In genomic region chr11:55027204-55027855, GRCm38 (mm10) we compare ENCODE assay signal across 13 mouse cellular contexts. TPM values are rescaled to one million over a fixed set of nuclear protein-coding genes. Genes with fewer than 3 reads are reported as not detected.
DNase-seq lines count a peak whose midpoint lies in the region; ATAC-seq and TF ChIP-seq lines count a peak whose summit lies in the region.
"Had no signal": no experiment of that assay in that cellular context is flagged by ENCODE, and none has a peak within 500 bp of the region (broad histone marks: within the 10 kb centered on the region; RNA-seq: fewer than 3 reads in every experiment).

No protein-coding gene starts in this region.

- H3K9me3 ChIP-seq in heart, embryonic 14.5 days (ENCODE audit: control insufficient read depth, low read length), result no peaks in the 10 kb centered on the region
- no peaks in the 10 kb centered on the region for H3K9me3 ChIP-seq in lung, postnatal 0 days (ENCODE audit: low read length)
- H3K9me3 ChIP-seq in kidney, postnatal 0 days (replicated peaks; ENCODE audit: low read length), result no peaks in the 10 kb centered on the region
- H3K9me3 ChIP-seq in stomach, embryonic 14.5 days (ENCODE audit: control insufficient read depth, low read depth, low read length), result no peaks in the 10 kb centered on the region
- H3K9me3 ChIP-seq: forebrain, embryonic 15.5 days; midbrain, embryonic 12.5 days had no signal

- H3K36me3 ChIP-seq in heart, embryonic 14.5 days (ENCODE audit: control insufficient read depth, insufficient read depth, low read length), result peaks cover 48% of the 10 kb centered on the region
- H3K36me3 ChIP-seq in lung, postnatal 0 days (ENCODE audit: insufficient read depth, low read length), result no peaks in the 10 kb centered on the region
- H3K36me3 ChIP-seq in kidney, postnatal 0 days (ENCODE audit: insufficient read depth, low read length), result no peaks in the 10 kb centered on the region
- peaks cover 17% of the 10 kb centered on the region for H3K36me3 ChIP-seq in stomach, embryonic 14.5 days (ENCODE audit: control insufficient read depth, insufficient read depth, low read length)
- H3K36me3 ChIP-seq: forebrain, embryonic 15.5 days; midbrain, embryonic 12.5 days had no signal

- H3K27me3 ChIP-seq in heart, embryonic 14.5 days (ENCODE audit: control insufficient read depth, insufficient read depth, low read length), result no peaks in the 10 kb centered on the region
- H3K27me3 ChIP-seq in lung, postnatal 0 days (replicated peaks; ENCODE audit: insufficient read depth, low read length), result no peaks in the 10 kb centered on the region
- H3K27me3 ChIP-seq in kidney, postnatal 0 days (ENCODE audit: insufficient read depth, low read length), result no peaks in the 10 kb centered on the region
- no peaks in the 10 kb centered on the region for H3K27me3 ChIP-seq in stomach, embryonic 14.5 days (ENCODE audit: control insufficient read depth, insufficient read depth, low read length)
- H3K27me3 ChIP-seq: forebrain, embryonic 15.5 days had no signal

- H3K4me3 ChIP-seq in heart, embryonic 14.5 days (ENCODE audit: control insufficient read depth in 1 of 2, insufficient read depth in 1 of 2, low read depth in 1 of 2, low read length in 2 of 2), result no peak overlapping the region
- H3K4me3 ChIP-seq in lung, postnatal 0 days (ENCODE audit: low read depth, low read length), result no peak overlapping the region
- no peak overlapping the region for H3K4me3 ChIP-seq in lung, adult 2 months (replicated peaks; ENCODE audit: extremely low read depth, low read depth, low read length)
- H3K4me3 ChIP-seq in kidney, postnatal 0 days (replicated peaks; ENCODE audit: low read depth, low read length), result no peak overlapping the region
- no peak overlapping the region for H3K4me3 ChIP-seq in stomach, embryonic 14.5 days (ENCODE audit: low read depth, low read length)
- H3K4me3 ChIP-seq: forebrain, embryonic 15.5 days; left cerebral cortex, adult 2 months; midbrain, embryonic 12.5 days had no signal

- peak overlapping the region; percentile 30; the same call in 1 of the 2 replicates for H3K9ac ChIP-seq in heart, embryonic 14.5 days (ENCODE audit: low read length)
- no peak overlapping the region for H3K9ac ChIP-seq in lung, postnatal 0 days (replicated peaks; ENCODE audit: low read depth)
- H3K9ac ChIP-seq in kidney, postnatal 0 days (ENCODE audit: low read depth, low read length), result no peak overlapping the region
- H3K9ac ChIP-seq in stomach, embryonic 14.5 days (replicated peaks; ENCODE audit: low read depth, low read length), result no peak overlapping the region
- H3K9ac ChIP-seq: forebrain, embryonic 15.5 days; midbrain, embryonic 12.5 days had no signal

- peaks cover 48 to 88% of the 10 kb centered on the region in 2 experiments for H3K4me1 ChIP-seq in heart, embryonic 14.5 days (ENCODE audit: control insufficient read depth in 2 of 2, insufficient read depth in 2 of 2, low read length in 2 of 2)
- peaks cover 59% of the 10 kb centered on the region for H3K4me1 ChIP-seq in lung, postnatal 0 days (ENCODE audit: insufficient read depth, low read depth, low read length)
- peaks cover 45% of the 10 kb centered on the region for H3K4me1 ChIP-seq in lung, adult 2 months (ENCODE audit: control insufficient read depth, insufficient read depth, low read length)
- peaks cover 41% of the 10 kb centered on the region for H3K4me1 ChIP-seq in kidney, postnatal 0 days (replicated peaks; ENCODE audit: insufficient read depth, low read length)
- peaks cover 84% of the 10 kb centered on the region for H3K4me1 ChIP-seq in stomach, embryonic 14.5 days (ENCODE audit: control insufficient read depth, insufficient read depth, low read length)

- intact Hi-C loops in heart, postnatal 25 days (cut with DNase I), result no loop called here

- H3K27ac ChIP-seq in heart, embryonic 14.5 days (replicated peaks in 1 of 2; ENCODE audit: control insufficient read depth in 1 of 2, insufficient read depth in 1 of 2, low read depth in 2 of 2, low read length in 2 of 2), result peak overlapping the region in 1 of 2 experiments; percentile 51; a peak in 1 of 4 replicates
- peak overlapping the region; percentile 89 for H3K27ac ChIP-seq in lung, postnatal 0 days (ENCODE audit: low read length)
- peak overlapping the region; percentile 71 for H3K27ac ChIP-seq in kidney, postnatal 0 days
- H3K27ac ChIP-seq in stomach, embryonic 14.5 days (ENCODE audit: low read length), result peak overlapping the region; percentile 80
- H3K27ac ChIP-seq: forebrain, embryonic 15.5 days; left cerebral cortex, adult 2 months; midbrain, embryonic 12.5 days had no signal

- no peak for DNase-seq in heart, postnatal 25 days (ENCODE audit: low spot score)
- DNase-seq in lung, postnatal 0 days (ENCODE audit: low spot score), result peak; percentile 81
- DNase-seq in lung, adult 2 months, result no peak
- DNase-seq in kidney, postnatal 0 days (ENCODE audit: low spot score), result no peak
- DNase-seq in spleen, postnatal 4 days (ENCODE audit: low spot score in 2 of 2), result no peak
- no peak for DNase-seq in cerebellum, postnatal 4 days (ENCODE audit: low spot score in 2 of 2)
- DNase-seq: cerebellum, adult 11 months had no signal

- TF ChIP-seq CTCF in lung, postnatal 0 days (IDR thresholded peaks at IDR 0.05), result no peak
- no peak for TF ChIP-seq CTCF in lung, adult 2 months (IDR thresholded peaks at IDR 0.05; ENCODE audit: insufficient read depth, low read length)
- TF ChIP-seq CTCF in kidney, postnatal 0 days (IDR thresholded peaks at IDR 0.05; ENCODE audit: low read depth), result no peak

- ATAC-seq in heart, embryonic 14.5 days (ENCODE audit: insufficient number of reproducible peaks, insufficient read depth, low FRiP score, low read depth), result no peak
- no peak for ATAC-seq in lung, postnatal 0 days
- no peak for ATAC-seq in kidney, postnatal 0 days (replicated peaks; ENCODE audit: low FRiP score, low read depth)
- no peak; the same call in 1 of the 2 replicates for ATAC-seq in stomach, embryonic 14.5 days (ENCODE audit: insufficient number of reproducible peaks, insufficient read depth, low FRiP score, low read depth)
- ATAC-seq: CD4-positive, CD25-positive, alpha-beta regulatory T cell, adult 4 months; forebrain, embryonic 15.5 days had no signal

- no peak overlapping the region for H3K4me2 ChIP-seq in heart, embryonic 14.5 days (ENCODE audit: low read length)
- H3K4me2 ChIP-seq in lung, postnatal 0 days (replicated peaks; ENCODE audit: low read depth, low read length), result no peak overlapping the region; the same call in 1 of the 2 replicates
- no peak overlapping the region for H3K4me2 ChIP-seq in kidney, postnatal 0 days (ENCODE audit: low read length)
- H3K4me2 ChIP-seq in stomach, embryonic 14.5 days (replicated peaks; ENCODE audit: low read depth, low read length), result 0 out of 2 replicates have a peak overlapping the region, but pooled peaks have one; percentile 3
- H3K4me2 ChIP-seq: forebrain, embryonic 15.5 days; midbrain, embryonic 12.5 days had no signal

- WGBS in heart, embryonic 14.5 days, result 93% methylated on average over 2 of the region's 2 CpGs
- 61% methylated on average over 2 of the region's 2 CpGs for WGBS in lung, postnatal 0 days
- 63% methylated on average over 2 of the region's 2 CpGs for WGBS in lung, adult 2 months
- 70% methylated on average over 2 of the region's 2 CpGs for WGBS in kidney, postnatal 0 days
- WGBS in stomach, embryonic 14.5 days, result 73% methylated on average over 2 of the region's 2 CpGs

- no peak; the same call in 1 of the 2 replicates for TF ChIP-seq EP300 in lung, postnatal 0 days (IDR thresholded peaks at IDR 0.05)

- no peak for TF ChIP-seq POLR2A in lung, adult 2 months (IDR thresholded peaks at IDR 0.05; ENCODE audit: borderline replicate concordance, extremely low read depth, low read depth, low read length)

RNA-seq across cellular contexts. Expression of gene Anxa6, which starts 5.9 kb away (rescaled TPM):
- polyA plus RNA-seq in heart, embryonic 14.5 days (2014; fragmentation: Nextera tagmentation; extraction: Ambion mirVana), result 369 and 384 TPM in 2 replicates
- total RNA-seq in heart, postnatal 25 days (2021), result 100 to 1,000 TPM; 240 to 246 TPM
- 228 and 265 TPM in 2 replicates for polyA plus RNA-seq in lung, postnatal 0 days (2015; fragmentation: Nextera tagmentation; extraction: Ambion mirVana)
- 151 and 170 TPM in 2 replicates for polyA plus RNA-seq in lung, adult 2 months (2012; rRNA removed)
- polyA plus RNA-seq in kidney, postnatal 0 days (2015; fragmentation: Nextera tagmentation; extraction: Ambion mirVana), result 146 and 176 TPM in 2 replicates
- 400 and 419 TPM in 2 replicates for polyA plus RNA-seq in stomach, embryonic 14.5 days (2014; fragmentation: Nextera tagmentation; extraction: Ambion mirVana)

RNA-seq across cellular contexts. Expression of gene Ccdc69, which starts 50.6 kb away (rescaled TPM):
- 25.6 and 26.7 TPM in 2 replicates for polyA plus RNA-seq in heart, embryonic 14.5 days (2014; fragmentation: Nextera tagmentation; extraction: Ambion mirVana)
- 10 to 100 TPM; 11.4 to 13.4 TPM for total RNA-seq in heart, postnatal 25 days (2021)
- 1.4 and 1.8 TPM in 2 replicates for polyA plus RNA-seq in lung, postnatal 0 days (2015; fragmentation: Nextera tagmentation; extraction: Ambion mirVana)
- 2.2 and 4.1 TPM in 2 replicates for polyA plus RNA-seq in lung, adult 2 months (2012; rRNA removed)
- 2.4 and 2.5 TPM in 2 replicates for polyA plus RNA-seq in kidney, postnatal 0 days (2015; fragmentation: Nextera tagmentation; extraction: Ambion mirVana)
- polyA plus RNA-seq in stomach, embryonic 14.5 days (2014; fragmentation: Nextera tagmentation; extraction: Ambion mirVana), result 1.8 and 3.2 TPM in 2 replicates
- polyA plus RNA-seq: midbrain, embryonic 12.5 days had no signal
